Mouse (Mus musculus): ENCODE data around the gene Kcnc2.
"Not testable (repeated sequence)": the region's sequence is repeated elsewhere in the genome, so short reads cannot be mapped to it uniquely, and the experiment has no call there.

Kcnc2 gene

GRCm38 (mm10) chr10:112270887-112271802 is at the start of gene Kcnc2:
Gene Kcnc2, plus strand, starts transcription at chr10:112271121.
- ChIA-PET POLR2A (interaction anchor here in 1 of 4 experiments (1.0 kb wide), 1 partner anchor 11 kb away, joined by 3 read pairs; no protein-coding TSS in a partner anchor), CTCF (no interaction called here)

DNA sequence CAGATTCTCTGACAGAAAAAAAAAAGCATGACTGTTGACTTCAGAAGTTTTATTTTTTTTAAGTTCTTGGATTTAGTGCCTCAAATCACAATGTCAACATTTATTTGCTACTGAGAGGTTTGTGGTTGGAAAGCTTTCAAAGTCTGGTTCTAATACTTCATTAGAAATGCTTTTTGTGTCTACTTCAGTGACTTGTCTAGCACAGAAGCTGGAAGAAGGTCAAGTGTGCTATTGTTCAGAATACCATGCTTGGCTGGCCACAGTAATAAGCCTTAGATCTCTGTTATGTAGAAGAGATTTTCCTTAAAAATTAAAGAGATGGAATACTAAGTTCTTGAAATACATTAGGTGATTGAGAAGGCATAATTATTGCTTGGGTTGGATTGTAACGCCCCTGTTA is 43.8 kb upstream of the Kcnc2 start:
- ChIA-PET CTCF (no interaction called here), POLR2A (no interaction called here)

DNA sequence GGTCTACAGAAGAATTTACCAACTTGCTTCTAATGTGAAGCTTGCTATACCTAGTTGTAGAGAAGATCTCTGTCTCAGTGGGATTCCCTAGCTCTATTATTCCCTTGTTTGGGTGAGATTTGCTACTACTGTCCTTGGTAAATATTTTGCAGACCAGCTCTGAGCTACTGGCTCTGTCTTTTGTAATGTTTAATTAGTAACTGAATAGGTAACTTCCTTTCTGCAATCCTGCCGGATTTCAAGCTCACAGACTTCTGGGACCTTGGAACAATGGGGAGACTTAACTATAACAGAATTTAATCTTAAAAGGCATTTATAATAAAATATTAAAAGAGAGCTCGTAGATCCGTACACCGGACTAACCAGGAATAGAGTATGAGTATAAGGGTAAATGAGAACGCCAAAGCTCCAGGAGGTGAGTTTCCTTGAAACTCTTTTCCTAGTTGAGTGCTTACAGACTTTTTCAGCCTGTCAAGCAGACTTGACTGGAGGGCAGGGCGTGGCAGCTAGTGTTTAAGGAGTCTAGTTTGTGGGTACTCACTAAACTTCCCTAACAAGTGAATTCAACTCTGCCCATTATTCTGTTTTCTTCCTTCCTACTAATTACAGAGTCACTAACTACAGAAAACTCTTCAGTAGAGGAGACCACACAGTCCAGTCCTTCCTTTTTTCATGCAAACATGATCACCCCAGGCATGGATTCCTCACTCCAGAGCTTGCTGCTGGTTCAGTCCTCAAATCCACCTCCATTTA is 41.7 kb upstream of the Kcnc2 start:
- CTCF ChIA-PET = not testable (repeated sequence)
- POLR2A ChIA-PET = interaction anchor here in 3 of 4 experiments (0.6 to 1.0 kb wide), 4 partner anchors 35 to 807 kb away, joined by 3 to 4 read pairs (median 4); no protein-coding TSS in a partner anchor

DNA sequence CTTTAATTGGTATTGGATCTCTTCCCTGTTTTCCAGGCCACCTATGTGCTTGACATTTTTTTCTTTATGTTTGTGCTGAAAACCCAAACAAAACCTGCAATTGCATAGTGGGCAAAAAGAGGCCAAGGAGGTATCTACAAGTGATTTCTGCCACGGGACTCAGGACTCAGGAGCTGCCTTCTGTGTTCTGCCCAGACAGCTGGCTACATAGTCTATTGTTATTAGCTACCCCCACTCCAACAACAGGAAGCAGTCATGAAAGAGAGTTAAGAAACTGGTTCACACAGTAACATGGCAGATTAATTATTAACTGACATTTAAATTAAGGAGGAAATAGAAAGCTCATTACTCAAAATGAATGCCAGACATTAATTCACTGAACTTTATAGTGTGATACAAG is 38.2 kb upstream of the Kcnc2 start:
- CTCF ChIA-PET, POLR2A ChIA-PET: not testable (repeated sequence)

GRCm38 (mm10) chr10:112235396-112235940 is 35.5 kb upstream of the Kcnc2 start:
- POLR2A ChIA-PET, CTCF ChIA-PET: not testable (repeated sequence)

DNA sequence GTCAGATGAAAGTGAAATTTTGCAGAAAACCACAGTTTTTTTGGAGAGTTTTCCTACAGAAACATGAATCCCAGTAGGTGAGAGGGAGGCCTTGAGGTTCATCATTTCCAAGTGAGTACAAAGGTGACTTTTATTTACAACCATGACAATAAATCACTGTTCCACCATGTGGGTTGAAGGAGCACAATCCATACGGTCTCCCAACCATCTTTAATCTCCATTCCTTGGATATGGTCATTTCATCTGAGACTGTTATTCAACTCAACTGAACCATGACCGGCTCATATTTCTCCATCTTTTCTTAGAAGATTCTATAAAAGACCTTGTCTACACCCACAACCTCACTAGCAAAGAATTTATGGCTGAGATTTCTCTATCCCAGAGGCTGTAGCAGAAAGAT is 22.6 kb upstream of the Kcnc2 start:
- CTCF ChIA-PET = no interaction called here
- POLR2A ChIA-PET = no interaction called here

- ChIA-PET CTCF (no interaction called here), POLR2A (interaction anchor here in 1 of 4 experiments (1.6 kb wide), 1 partner anchor 34 kb away, joined by 3 read pairs; no protein-coding TSS in a partner anchor)
Measured at GRCm38 (mm10) chr10:112263467-112263866, 7.5 kb upstream of the Kcnc2 start.

DNA sequence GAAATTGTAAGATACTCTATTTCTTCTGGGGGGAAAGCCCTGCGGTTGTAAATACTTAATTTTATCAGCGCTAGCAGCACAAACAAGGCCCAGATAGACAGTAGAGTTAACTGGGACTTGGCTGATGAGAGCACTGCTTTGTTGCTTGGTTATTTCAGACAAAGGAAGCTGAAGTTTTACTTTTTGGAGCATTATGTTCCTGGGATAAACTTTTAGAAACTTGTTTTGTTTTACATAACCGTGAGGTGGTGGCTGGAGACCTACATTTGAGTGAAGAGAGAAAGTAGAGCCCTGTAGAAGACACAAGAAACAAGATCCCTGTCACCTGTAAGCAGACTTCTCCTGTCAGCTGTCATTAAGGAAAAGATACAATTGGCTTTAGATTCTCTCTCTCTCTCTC is 1.4 kb upstream of the Kcnc2 start:
- CTCF ChIA-PET = no interaction called here
- POLR2A ChIA-PET = interaction anchor here in 2 of 4 experiments (0.6 to 1.0 kb wide), 2 partner anchors 40 to 339 kb away, joined by 4 read pairs; no protein-coding TSS in a partner anchor

- CTCF ChIA-PET = no interaction called here
- POLR2A ChIA-PET = interaction anchor here in 2 of 4 experiments (0.6 to 1.0 kb wide), 2 partner anchors 41 to 338 kb away, joined by 4 read pairs; no protein-coding TSS in a partner anchor
Measured at GRCm38 (mm10) chr10:112269939-112270781, 761 bp upstream of the Kcnc2 start.

DNA sequence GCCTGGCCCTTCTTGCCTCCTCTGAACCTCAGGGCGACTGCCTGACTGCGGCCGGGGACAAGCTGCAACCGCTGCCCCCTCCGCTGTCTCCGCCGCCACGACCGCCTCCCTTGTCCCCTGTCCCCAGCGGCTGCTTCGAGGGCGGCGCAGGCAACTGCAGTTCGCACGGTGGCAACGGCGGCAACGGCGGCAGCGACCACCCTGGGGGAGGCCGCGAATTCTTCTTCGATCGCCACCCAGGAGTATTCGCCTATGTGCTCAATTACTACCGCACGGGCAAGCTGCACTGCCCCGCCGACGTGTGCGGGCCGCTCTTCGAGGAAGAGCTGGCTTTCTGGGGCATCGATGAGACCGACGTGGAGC is 863 bp downstream of the Kcnc2 start:
- ChIA-PET POLR2A (interaction anchor here in 1 of 4 experiments (0.6 to 1.0 kb wide), 2 partner anchors 10 to 300 kb away, joined by 3 to 4 read pairs; partner anchors contain the start of gene Krr1), CTCF (no interaction called here)

- CTCF ChIA-PET = no interaction called here
- POLR2A ChIA-PET = interaction anchor here in 1 of 4 experiments (0.6 to 1.0 kb wide), 2 partner anchors 10 to 300 kb away, joined by 3 to 4 read pairs; partner anchors contain the start of gene Krr1
Measured at GRCm38 (mm10) chr10:112272171-112272570, 1.2 kb downstream of the Kcnc2 start.

DNA sequence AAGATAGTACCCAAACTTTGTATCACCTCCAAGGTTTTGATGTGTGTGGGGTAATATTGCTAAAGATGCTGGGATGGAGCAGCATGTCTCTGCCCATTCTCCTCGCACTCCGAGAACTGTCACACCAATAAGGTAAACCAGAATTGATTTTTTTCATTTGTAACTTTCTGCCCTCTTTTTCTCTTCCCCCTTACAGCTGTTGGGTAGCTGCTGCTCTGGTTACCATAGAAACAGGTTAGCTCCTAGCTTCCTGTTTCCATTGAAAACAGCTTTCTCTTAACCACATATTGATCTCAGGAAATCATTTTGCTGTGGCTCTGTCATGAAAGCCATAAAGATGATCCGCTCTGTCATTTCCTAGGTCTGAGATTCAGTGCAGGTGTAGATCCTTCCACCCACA is 7.1 kb downstream of the Kcnc2 start:
- CTCF ChIA-PET = no interaction called here
- POLR2A ChIA-PET = interaction anchor here in 1 of 4 experiments (0.5 to 0.6 kb wide), 2 partner anchors 98 to 1936 kb away, joined by 3 read pairs; no protein-coding TSS in a partner anchor

DNA sequence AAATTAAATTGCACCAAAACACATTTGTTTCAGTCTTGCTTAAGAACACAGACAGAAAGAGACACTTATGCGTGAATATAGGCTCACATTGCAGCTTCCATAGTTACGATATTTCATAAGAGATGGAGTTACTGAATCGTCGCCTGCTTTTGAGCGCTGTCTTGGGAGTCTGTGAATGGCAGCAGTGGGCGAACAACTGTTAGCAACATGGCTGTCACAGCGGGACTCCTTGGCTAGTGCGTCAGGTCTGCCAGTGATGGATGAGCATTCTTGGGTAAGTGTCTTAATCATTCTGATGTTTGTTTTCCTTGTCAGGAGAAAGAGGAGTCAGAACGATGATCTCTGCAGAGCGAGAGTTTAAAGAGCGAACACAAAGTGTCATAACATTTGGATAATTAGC is 44.2 kb downstream of the Kcnc2 start:
- CTCF ChIA-PET = no interaction called here

GRCm38 (mm10) chr10:112317783-112318182 is 46.9 kb downstream of the Kcnc2 start:
- ChIA-PET POLR2A (no interaction called here), CTCF (no interaction called here)

More for the DNA sequence above, 44.2 kb downstream of the Kcnc2 start:
- POLR2A ChIA-PET = no interaction called here

- ChIA-PET CTCF (no interaction called here), POLR2A (no interaction called here)
Measured at GRCm38 (mm10) chr10:112357669-112358362, 86.9 kb downstream of the Kcnc2 start.

DNA sequence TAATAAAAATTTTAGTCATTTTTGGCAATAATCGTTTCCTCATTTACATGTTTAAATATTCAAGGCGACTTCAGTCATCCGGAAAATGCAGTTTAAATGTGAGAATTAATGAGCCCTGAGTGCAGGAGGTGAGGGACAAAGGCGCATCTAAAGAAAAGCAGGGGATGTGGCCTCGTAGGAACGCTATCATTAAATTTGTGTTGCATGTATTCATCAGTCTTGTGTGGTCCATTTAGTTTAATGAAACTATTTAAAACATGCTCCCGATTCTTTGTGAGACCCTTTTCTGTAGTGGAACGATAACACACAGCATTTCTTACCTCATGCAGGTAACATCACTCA is 87.4 kb downstream of the Kcnc2 start:
- ChIA-PET CTCF (no interaction called here), POLR2A (no interaction called here)

DNA sequence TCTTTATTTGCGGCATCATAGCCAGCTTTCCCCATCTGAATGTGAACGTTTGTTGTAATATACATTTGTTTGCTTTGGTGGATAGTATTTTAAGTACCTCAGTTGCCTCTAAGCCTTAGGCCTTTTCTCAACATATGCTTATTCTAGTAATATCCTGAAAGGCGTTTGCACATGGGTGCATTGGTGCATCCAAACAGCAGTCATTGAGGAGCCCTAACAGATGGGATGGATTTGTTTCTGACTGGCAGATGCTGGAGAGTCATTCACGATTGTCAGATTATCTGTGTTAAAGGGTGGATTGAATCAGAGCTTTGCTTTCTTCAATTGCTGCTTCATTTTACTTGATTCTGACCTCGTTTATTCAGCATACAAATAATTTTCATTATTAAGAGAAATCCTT is 89.8 kb downstream of the Kcnc2 start:
- CTCF ChIA-PET = no interaction called here

DNA sequence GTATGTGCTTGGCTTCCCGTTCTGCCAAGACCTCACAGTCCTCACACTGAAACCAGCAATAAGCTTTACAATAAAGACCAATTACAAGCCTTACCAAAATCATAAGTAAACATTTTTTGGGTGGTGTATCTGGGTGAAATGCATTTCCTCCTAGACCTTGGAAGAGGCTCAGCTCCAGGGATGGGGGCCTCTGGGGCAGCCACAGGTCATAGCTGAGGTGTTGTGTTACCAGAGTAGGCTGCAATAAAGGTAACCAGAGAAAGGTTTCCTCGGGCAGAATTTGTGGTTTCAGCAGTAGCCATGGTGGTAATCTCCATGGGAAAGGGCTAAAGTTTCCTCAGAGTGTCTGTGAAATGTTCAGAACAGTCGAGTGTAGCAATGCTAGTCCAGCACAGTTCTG is 97.4 kb downstream of the Kcnc2 start:
- ChIA-PET CTCF (no interaction called here), POLR2A (no interaction called here)

More for the DNA sequence above, 89.8 kb downstream of the Kcnc2 start:
- POLR2A ChIA-PET = no interaction called here

- CTCF ChIA-PET = no interaction called here
Measured at GRCm38 (mm10) chr10:112377163-112377562, 106.2 kb downstream of the Kcnc2 start.

More at GRCm38 (mm10) chr10:112377163-112377562, 106.2 kb downstream of the Kcnc2 start:
- POLR2A ChIA-PET = no interaction called here
